Mouse (Mus musculus): ENCODE data around the gene Sept8. TPM values are rescaled to one million over a fixed set of nuclear protein-coding genes. Genes with fewer than 3 reads are reported as not detected.

The Sept8 gene
- total RNA-seq, 2 experiments from 2014 or later: 253 to 267 TPM

GRCm38 (mm10) chr11:53521120-53521820 lies 2.2 kb downstream of the Sept8 start:
- intact Hi-C loops (cut with DNase I): loop anchor here (2.0 kb wide), 1 partner anchor 50 kb away; the partner anchor contains the start of gene Gm9837
- DNase-seq (ENCODE audit: low spot score in 2 of 2): peak in 1 of 2 experiments; percentile 65

DNA sequence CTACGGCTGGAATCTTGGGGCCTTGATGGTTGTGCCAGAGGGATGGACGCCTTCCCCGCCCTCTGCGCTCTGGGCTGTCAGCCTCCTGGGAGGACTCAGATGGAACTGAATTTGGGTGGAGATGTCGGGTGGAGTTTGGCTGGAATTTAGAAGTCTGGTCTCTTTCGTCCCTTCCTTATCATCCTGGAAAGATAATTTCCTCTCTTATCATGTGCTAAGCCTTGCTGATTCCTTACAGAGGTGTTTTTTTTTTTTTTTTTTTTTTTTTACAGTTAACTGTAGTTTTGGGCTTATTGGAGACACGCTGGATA lies 2.7 kb downstream of the Sept8 start:
- intact Hi-C loops (cut with DNase I): loop anchor here (2.0 kb wide), 1 partner anchor 51 kb away; the partner anchor contains the start of gene Gm9837

DNA sequence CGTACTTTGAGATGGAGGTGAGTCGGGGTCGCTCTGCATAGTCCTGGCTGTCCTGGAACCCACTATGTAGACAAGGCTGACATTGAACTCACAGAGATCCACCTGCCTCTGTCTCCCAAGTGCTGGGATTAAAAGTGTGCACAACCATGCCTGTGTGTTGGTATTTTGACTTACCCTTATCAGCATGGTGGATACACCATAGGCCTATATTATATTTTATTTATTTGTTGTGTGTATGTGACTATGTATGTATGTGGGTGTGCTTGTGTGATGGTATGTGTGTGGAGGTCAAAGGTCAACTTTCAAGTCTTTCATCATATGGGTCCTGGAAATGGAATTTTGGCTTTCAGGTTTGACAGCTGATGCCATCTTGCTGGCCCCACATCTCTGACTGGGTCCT lies 3.3 kb downstream of the Sept8 start:
- no peak for DNase-seq (ENCODE audit: low spot score in 2 of 2)
- intact Hi-C loops (cut with DNase I): no loop called here

More for the DNA sequence above, 2.7 kb downstream of the Sept8 start:
- DNase-seq (ENCODE audit: low spot score in 2 of 2): no peak

DNA sequence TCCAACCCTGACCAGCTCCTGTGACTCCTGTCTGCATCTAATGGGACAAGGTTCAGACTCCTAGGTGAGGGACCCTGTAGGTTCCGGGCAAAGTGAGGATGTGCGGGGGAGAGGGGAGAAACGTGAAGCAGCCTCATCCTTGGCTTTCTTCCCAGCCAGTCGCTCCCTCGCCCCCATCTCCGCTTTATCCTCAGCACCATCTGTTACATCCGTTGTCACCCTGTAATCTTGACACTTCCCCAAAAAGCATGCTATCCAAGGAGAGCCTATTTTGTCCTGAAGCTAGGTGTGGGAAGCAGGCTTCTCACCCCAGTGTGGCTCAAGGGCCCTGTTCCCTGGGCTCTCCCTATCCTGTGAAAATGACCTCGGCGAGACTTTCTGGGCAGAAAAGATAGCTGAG lies 3.9 kb downstream of the Sept8 start:
- intact Hi-C loops (cut with DNase I): no loop called here
- peak; percentile 75 to 89 for DNase-seq (ENCODE audit: low spot score in 2 of 2)

DNA sequence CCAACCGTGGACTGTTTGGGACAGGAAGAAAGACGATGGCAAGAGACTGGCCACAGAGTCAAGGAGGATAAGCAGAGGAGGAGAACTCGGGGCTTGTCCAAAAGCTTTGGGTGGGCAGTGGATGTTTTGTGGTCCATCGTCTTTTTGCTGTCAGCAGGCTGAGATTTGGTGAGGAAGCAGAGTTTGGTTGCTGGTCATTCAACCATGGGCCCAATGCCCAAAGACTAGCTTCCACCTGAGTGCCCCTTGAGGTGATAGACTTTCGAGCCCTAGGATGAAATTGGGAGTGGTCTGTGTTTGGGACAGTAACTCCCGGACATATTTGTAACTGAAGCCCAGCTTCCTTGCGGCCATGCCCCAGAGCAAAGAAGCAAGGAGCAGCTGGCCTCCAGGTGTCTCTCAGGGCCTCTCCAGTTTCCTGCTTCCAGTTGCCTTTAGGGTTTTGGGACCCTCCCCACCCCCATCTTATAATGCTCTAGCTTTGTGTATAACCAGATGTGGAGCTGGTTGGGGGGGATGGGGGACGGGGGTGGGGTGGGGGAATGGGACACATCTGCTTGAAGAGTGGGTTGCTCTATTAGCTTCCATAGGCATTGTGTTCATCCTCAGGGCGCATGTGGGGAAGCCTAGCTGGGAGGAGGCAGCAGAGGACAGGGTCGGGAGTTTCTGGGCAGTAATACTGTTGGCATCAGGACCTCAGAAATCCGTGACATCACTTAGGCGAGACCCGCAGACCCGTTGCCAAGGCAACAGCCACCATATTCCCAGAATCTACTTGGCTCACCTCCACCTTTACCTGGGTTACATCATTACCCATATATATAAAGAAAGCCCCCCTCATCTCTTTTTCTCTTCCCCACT lies 4.7 kb downstream of the Sept8 start:
- intact Hi-C loops (cut with DNase I): no loop called here

GRCm38 (mm10) chr11:53524905-53525304 lies 5.8 kb downstream of the Sept8 start:
- intact Hi-C loops (cut with DNase I): no loop called here
- DNase-seq (ENCODE audit: low spot score in 2 of 2): peak in 1 of 2 experiments; percentile 58

More for the DNA sequence above, 4.7 kb downstream of the Sept8 start:
- DNase-seq (ENCODE audit: low spot score in 2 of 2): no peak

GRCm38 (mm10) chr11:53525461-53525860 lies 6.4 kb downstream of the Sept8 start:
- intact Hi-C loops (cut with DNase I): no loop called here
- no peak for DNase-seq (ENCODE audit: low spot score in 2 of 2)

- no peak for DNase-seq (ENCODE audit: low spot score in 2 of 2)
- intact Hi-C loops (cut with DNase I): no loop called here
Measured at GRCm38 (mm10) chr11:53528397-53529252, 9.6 kb downstream of the Sept8 start.

DNA sequence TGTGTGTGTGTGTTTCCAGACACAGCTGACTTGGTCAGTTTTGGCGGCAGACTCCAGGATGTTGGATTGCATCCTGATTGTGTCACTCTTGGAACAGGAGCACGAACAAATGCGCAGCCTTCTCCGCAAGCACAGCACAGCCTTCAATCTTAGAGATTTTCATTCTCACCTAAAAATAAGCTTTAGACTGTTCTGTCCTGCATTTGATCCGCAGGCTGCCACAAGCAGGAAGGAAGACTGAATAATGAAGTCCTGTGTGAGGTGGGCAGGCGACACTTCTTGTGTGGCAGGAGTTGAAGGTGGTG lies 10.1 kb downstream of the Sept8 start:
- intact Hi-C loops (cut with DNase I): no loop called here
- DNase-seq (ENCODE audit: low spot score in 2 of 2): peak; percentile 60 to 62

- no peak for DNase-seq (ENCODE audit: low spot score in 2 of 2)
- intact Hi-C loops (cut with DNase I): no loop called here
Measured at GRCm38 (mm10) chr11:53530001-53530400, 10.9 kb downstream of the Sept8 start.

DNA sequence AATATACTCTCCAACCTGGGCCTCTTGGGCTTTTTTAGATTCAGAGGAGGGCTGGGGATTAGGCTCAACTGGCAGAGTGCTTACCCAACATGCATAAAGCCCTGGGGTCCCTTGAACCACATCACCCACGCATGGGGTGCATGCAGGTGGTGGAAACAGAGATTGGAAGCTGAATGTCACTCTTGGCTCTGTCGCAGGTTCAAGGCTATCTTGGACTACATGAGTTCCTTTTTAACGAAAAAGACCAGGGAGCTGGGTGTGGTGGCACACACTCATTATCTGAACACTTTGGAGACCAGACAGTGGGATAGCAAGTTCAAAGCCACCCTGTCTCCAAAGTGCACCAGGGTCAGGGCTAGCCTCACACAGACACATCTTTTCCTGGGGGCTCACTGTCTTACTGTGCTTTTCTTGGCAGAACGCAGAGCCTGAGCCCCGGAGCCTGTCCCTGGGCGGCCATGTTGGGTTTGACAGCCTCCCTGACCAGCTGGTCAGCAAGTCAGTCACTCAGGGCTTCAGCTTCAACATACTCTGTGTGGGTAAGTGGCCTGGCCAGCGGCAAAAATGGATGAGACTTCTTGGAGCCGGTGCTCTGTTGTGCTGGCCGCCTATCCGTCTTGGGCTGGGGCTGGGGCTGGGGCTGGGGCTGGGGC lies 12.6 kb downstream of the Sept8 start:
- intact Hi-C loops (cut with DNase I): no loop called here
- no peak for DNase-seq (ENCODE audit: low spot score in 2 of 2)

DNA sequence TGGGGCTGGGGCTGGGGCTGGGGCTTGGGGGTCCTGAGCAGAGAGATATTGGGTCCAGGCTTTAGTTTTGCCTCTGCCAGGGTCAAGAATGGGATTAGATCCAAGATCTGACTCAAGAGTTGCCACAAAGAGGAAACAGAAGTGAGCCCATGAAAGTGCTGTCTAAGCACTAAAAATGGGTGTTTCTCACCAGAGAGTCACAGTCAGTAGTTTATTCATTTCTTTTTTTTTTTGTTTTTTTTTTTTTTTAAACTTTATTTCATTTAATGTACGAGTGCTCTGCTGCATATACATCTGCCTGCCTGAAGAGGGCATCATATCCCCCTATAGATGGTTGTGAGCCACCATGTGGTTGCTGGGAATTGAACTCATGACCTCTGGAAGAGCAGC lies 13.2 kb downstream of the Sept8 start:
- intact Hi-C loops (cut with DNase I): no loop called here
- no peak for DNase-seq (ENCODE audit: low spot score in 2 of 2)

DNA sequence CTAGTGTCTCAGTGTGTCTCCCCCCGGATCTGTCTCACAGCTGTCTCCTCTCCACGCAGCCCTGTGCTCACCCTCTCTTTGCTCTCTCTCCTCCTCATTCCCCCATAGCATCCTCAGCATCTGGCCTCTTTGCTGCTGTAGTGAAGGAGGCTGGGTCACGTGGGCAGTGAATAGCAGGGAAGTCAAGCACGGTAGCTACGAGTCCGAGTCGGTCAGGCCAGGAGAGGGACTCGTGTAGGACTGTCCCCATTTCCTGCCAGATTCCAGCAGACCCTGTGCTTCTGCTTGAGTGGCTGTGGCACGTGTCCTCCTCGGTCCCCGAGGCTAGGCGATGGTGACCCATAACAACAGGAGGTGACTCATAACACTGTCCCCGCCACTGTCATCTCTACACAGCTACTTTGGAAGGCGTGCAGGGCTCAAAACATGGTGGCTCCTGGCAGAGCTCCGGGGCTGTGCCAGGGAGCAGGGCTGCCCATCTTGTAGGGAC lies 20.0 kb downstream of the Sept8 start:
- no peak for DNase-seq (ENCODE audit: low spot score in 2 of 2)
- intact Hi-C loops (cut with DNase I): no loop called here

- intact Hi-C loops (cut with DNase I): no loop called here
- no peak for DNase-seq (ENCODE audit: low spot score in 2 of 2)
Measured at GRCm38 (mm10) chr11:53540394-53540793, 21.3 kb downstream of the Sept8 start.

DNA sequence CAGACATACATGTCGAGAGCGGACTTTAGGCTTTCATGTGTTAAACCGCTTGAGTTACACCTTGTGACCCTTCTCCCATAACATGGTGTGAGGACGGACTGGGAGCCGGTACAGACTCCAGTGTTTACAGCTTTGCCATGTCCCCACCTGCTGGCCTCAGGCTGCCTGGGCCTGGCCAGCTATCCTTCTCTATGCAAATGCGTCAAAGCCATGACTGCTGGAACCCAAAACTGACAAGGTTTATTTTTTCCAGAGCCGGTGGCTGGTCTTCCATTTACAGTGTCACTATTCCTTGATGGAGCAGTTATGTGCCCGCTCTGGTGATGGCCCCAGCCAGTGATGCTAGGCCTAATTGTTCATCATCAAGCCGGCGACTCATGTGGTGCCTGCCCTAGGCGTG lies 22.2 kb downstream of the Sept8 start:
- DNase-seq (ENCODE audit: low spot score in 2 of 2): no peak
- intact Hi-C loops (cut with DNase I): no loop called here

DNA sequence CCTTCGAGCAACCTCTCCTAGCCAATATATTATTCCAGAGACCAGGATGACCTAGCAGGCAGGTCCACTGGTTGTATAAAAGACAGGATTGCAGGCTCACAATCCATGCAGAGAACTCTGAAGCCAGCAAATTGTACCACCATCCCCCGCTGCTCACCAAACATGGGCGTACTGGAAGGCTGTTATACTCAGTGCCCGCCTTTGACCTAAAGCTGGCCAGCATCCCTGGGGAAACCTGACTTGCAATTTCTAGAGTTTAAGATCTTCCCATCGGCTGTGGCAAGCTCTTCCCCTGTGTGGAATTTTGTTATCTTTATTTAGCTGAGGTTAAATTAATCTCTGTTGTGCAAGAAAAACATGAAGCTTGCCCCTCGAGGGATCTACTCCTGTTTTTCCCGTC lies 24.0 kb downstream of the Sept8 start:
- intact Hi-C loops (cut with DNase I): no loop called here
- DNase-seq (ENCODE audit: low spot score in 2 of 2): no peak

- intact Hi-C loops (cut with DNase I): no loop called here
- DNase-seq (ENCODE audit: low spot score in 2 of 2): no peak
Measured at GRCm38 (mm10) chr11:53546271-53546670, 27.2 kb downstream of the Sept8 start.

GRCm38 (mm10) chr11:53547566-53547965 lies 28.5 kb downstream of the Sept8 start:
- intact Hi-C loops (cut with DNase I): no loop called here
- DNase-seq (ENCODE audit: low spot score in 2 of 2): no peak

- no peak for DNase-seq (ENCODE audit: low spot score in 2 of 2)
- intact Hi-C loops (cut with DNase I): no loop called here
Measured at GRCm38 (mm10) chr11:53548036-53548605, 29.1 kb downstream of the Sept8 start.
